Mouse (Mus musculus): Measurements from ENCODE around the gene Sesn2. TPM values are rescaled to one million over a fixed set of nuclear protein-coding genes. Genes with fewer than 3 reads are reported as not detected.

Gene Sesn2
- total RNA-seq, 2 experiments from 2014 or later = 2.9 to 3.4 TPM

Other genes with a start within 250 kb of the Sesn2 start
- 16.8 and 20.9 TPM in 2 replicates for gene Gmeb1, start 248.9 kb downstream of the Sesn2 start, total RNA-seq (2014; fragmentation: Nextera tagmentation)
- gene Gmeb1, start 248.9 kb downstream of the Sesn2 start, total RNA-seq (2017) = 15.3 and 18.0 TPM in 2 replicates
- gene Taf12, start 236.1 kb downstream of the Sesn2 start, total RNA-seq (2014; fragmentation: Nextera tagmentation) = 23.1 and 25.5 TPM in 2 replicates
- gene Taf12, start 236.1 kb downstream of the Sesn2 start, total RNA-seq (2017) = 47.0 and 48.7 TPM in 2 replicates
- gene Rab42, start 207.1 kb downstream of the Sesn2 start, total RNA-seq (2014; fragmentation: Nextera tagmentation) = 3.2 TPM in 1 of 2 replicates, not detected in the other
- not detected in 2 replicates for gene Rab42, start 207.1 kb downstream of the Sesn2 start, total RNA-seq (2017)
- 29.7 and 36.3 TPM in 2 replicates for gene Trnau1ap, start 181.0 kb downstream of the Sesn2 start, total RNA-seq (2014; fragmentation: Nextera tagmentation)
- 37.8 and 54.9 TPM in 2 replicates for gene Trnau1ap, start 181.0 kb downstream of the Sesn2 start, total RNA-seq (2017)
- 58.8 and 68.9 TPM in 2 replicates for gene Rcc1, start 156.9 kb downstream of the Sesn2 start, total RNA-seq (2014; fragmentation: Nextera tagmentation)
- 46.8 and 53.3 TPM in 2 replicates for gene Rcc1, start 156.9 kb downstream of the Sesn2 start, total RNA-seq (2017)
- 29.2 and 36.8 TPM in 2 replicates for gene Phactr4, start 88.0 kb downstream of the Sesn2 start, total RNA-seq (2014; fragmentation: Nextera tagmentation)
- gene Phactr4, start 88.0 kb downstream of the Sesn2 start, total RNA-seq (2017) = 4.2 and 8.1 TPM in 2 replicates
- 9.2 and 16.1 TPM in 2 replicates for gene Med18, start 46.6 kb downstream of the Sesn2 start, total RNA-seq (2014; fragmentation: Nextera tagmentation)
- 9.9 and 16.2 TPM in 2 replicates for gene Med18, start 46.6 kb downstream of the Sesn2 start, total RNA-seq (2017)
- 781 and 857 TPM in 2 replicates for gene Atpif1, start 23.2 kb upstream of the Sesn2 start, total RNA-seq (2014; fragmentation: Nextera tagmentation)
- 1,252 and 1,475 TPM in 2 replicates for gene Atpif1, start 23.2 kb upstream of the Sesn2 start, total RNA-seq (2017)
- 136 and 140 TPM in 2 replicates for gene Dnajc8, start 25.0 kb upstream of the Sesn2 start, total RNA-seq (2014; fragmentation: Nextera tagmentation)
- 369 and 376 TPM in 2 replicates for gene Dnajc8, start 25.0 kb upstream of the Sesn2 start, total RNA-seq (2017)
- gene Ptafr, start 53.6 kb upstream of the Sesn2 start, total RNA-seq (2014; fragmentation: Nextera tagmentation) = 2.4 TPM in 2 replicates
- gene Ptafr, start 53.6 kb upstream of the Sesn2 start, total RNA-seq (2017) = 1.2 and 1.4 TPM in 2 replicates
- 37.0 and 42.0 TPM in 2 replicates for gene Eya3, start 128.5 kb upstream of the Sesn2 start, total RNA-seq (2014; fragmentation: Nextera tagmentation)
- gene Eya3, start 128.5 kb upstream of the Sesn2 start, total RNA-seq (2017) = 37.1 and 38.9 TPM in 2 replicates
- gene Xkr8, start 222.0 kb upstream of the Sesn2 start, total RNA-seq (2014; fragmentation: Nextera tagmentation) = 2.9 and 4.4 TPM in 2 replicates
- 5.1 and 15.0 TPM in 2 replicates for gene Xkr8, start 222.0 kb upstream of the Sesn2 start, total RNA-seq (2017)
- gene Smpdl3b, start 246.8 kb upstream of the Sesn2 start, total RNA-seq (2014; fragmentation: Nextera tagmentation) = 0.47 TPM in 1 of 2 replicates, not detected in the other
- gene Smpdl3b, start 246.8 kb upstream of the Sesn2 start, total RNA-seq (2017) = 1.7 TPM in 1 of 2 replicates, not detected in the other